Mouse (Mus musculus) MEL (cell line): ENCODE measurements around the gene Gm45808. TPM values are rescaled to one million over a fixed set of nuclear protein-coding genes. Genes with fewer than 3 reads are reported as not detected.
A peak's percentile ranks its signal among the peaks of the same experiment; 100 is the strongest.

Experiments
- DNase-seq: peaks from one replicate; pipeline ENCODE4 v3.0.0; 2011; ENCODE audit warnings: low read depth, low spot score
- H3K27ac ChIP-seq: 2 replicates; pipeline ENCODE4 v1.5.1; 2012; ENCODE audit warnings: low read depth, mild to moderate bottlenecking, control low read depth, low read length, moderate library complexity; ENCODE audit not compliant: control insufficient read depth
- H3K27me3 ChIP-seq, 2 experiments: fragments of 150-350 bp in 1 of 2; sonication (generic) in 1 of 2; 2 replicates each; pipeline ENCODE4 v1.6.1; 2012; ENCODE audit warnings: low read length in 2 of 2, mild to moderate bottlenecking in 2 of 2, improper control_type of control experiment in 1 of 2, moderate library complexity in 1 of 2; ENCODE audit not compliant: insufficient read depth in 2 of 2, control insufficient read depth in 1 of 2
- H3K36me3 ChIP-seq, 2 experiments: 2 replicates each; pipeline ENCODE4 v1.6.1; 2012 to 2014; ENCODE audit warnings: low read length in 2 of 2, improper control_type of control experiment in 1 of 2, inconsistent platforms in 1 of 2, mild to moderate bottlenecking in 1 of 2; ENCODE audit not compliant: insufficient read depth in 2 of 2, control insufficient read depth in 1 of 2
- H3K4me1 ChIP-seq, 2 experiments: fragments of 150-350 bp in 1 of 2; sonication (generic) in 1 of 2; 2 replicates each; pipeline ENCODE4 v1.6.1; 2012; ENCODE audit warnings: low read length in 2 of 2, improper control_type of control experiment in 1 of 2, mild to moderate bottlenecking in 1 of 2; ENCODE audit not compliant: insufficient read depth in 2 of 2, control insufficient read depth in 1 of 2
- H3K4me3 ChIP-seq, 2 experiments: fragments of 150-350 bp in 1 of 2; sonication (generic) in 1 of 2; 2 replicates each; pipeline ENCODE4 v1.5.1; 2012; ENCODE audit warnings: low read depth in 2 of 2, low read length in 2 of 2, mild to moderate bottlenecking in 2 of 2, moderate library complexity in 2 of 2, control low read depth in 1 of 2, improper control_type of control experiment in 1 of 2; ENCODE audit not compliant: control insufficient read depth in 1 of 2, insufficient read depth in 1 of 2
- H3K79me2 ChIP-seq: 2 replicates; pipeline ENCODE4 v1.6.1; 2012; ENCODE audit warnings: mild to moderate bottlenecking, low read length, moderate library complexity; ENCODE audit not compliant: control insufficient read depth, poor library complexity, insufficient read depth
- H3K9ac ChIP-seq: 2 replicates; pipeline ENCODE4 v1.6.1; 2012; ENCODE audit warnings: low read depth, mild to moderate bottlenecking, control low read depth, low read length, moderate library complexity; ENCODE audit not compliant: control insufficient read depth, poor library complexity, severe bottlenecking
- H3K9me3 ChIP-seq: fragments of 150-350 bp; sonication (generic); replicated peaks from 2 replicates; pipeline ENCODE4 v1.6.1; 2012; ENCODE audit warnings: mild to moderate bottlenecking, low read length, improper control_type of control experiment, moderate library complexity; ENCODE audit not compliant: insufficient read depth
- CHD1 ChIP-seq: IDR thresholded peaks from 2 replicates; pipeline ENCODE4 v1.6.1; 2012; ENCODE audit warnings: low read depth, mild to moderate bottlenecking, inconsistent platforms, low read length, improper control_type of control experiment
- CHD2 ChIP-seq: IDR thresholded peaks from 2 replicates; pipeline ENCODE4 v1.6.1; 2011; ENCODE audit warnings: low read length, improper control_type of control experiment
- E2F4 ChIP-seq: IDR thresholded peaks from 2 replicates; pipeline ENCODE4 v1.6.1; 2011; ENCODE audit warnings: low read depth, low read length, improper control_type of control experiment, borderline replicate concordance
- EP300 ChIP-seq, 2 experiments: IDR thresholded peaks; 2 replicates each; pipeline ENCODE4 v1.6.1; 2011; ENCODE audit warnings: improper control_type of control experiment in 2 of 2, low read length in 2 of 2, low read depth in 1 of 2, mild to moderate bottlenecking in 1 of 2
- ETS1 ChIP-seq: IDR thresholded peaks from 2 replicates; pipeline ENCODE4 v1.6.1; 2012; ENCODE audit warnings: low read depth, mild to moderate bottlenecking, inconsistent platforms, low read length, improper control_type of control experiment, moderate library complexity
- GABPA ChIP-seq: IDR thresholded peaks from 2 replicates; pipeline ENCODE4 v1.6.1; 2012; ENCODE audit warnings: low read depth, mild to moderate bottlenecking, inconsistent platforms, low read length, improper control_type of control experiment, moderate library complexity
- GATA1 ChIP-seq: IDR thresholded peaks from 2 replicates; pipeline ENCODE4 v1.6.1; 2011; ENCODE audit warnings: low read depth, low read length, improper control_type of control experiment
- HCFC1 ChIP-seq: IDR thresholded peaks from 2 replicates; pipeline ENCODE4 v1.6.1; 2012; ENCODE audit warnings: low read depth, mild to moderate bottlenecking, inconsistent platforms, low read length, improper control_type of control experiment, moderate library complexity
- JUND ChIP-seq: IDR thresholded peaks from 2 replicates; pipeline ENCODE4 v1.6.1; 2011; ENCODE audit warnings: low read depth, mild to moderate bottlenecking, improper control_type of control experiment, low read length
- KAT2A ChIP-seq: conservative IDR thresholded peaks from 2 replicates; pipeline ENCODE4 v1.6.1; 2012; ENCODE audit warnings: low read depth, low read length, improper control_type of control experiment, inconsistent platforms
- MAFK ChIP-seq: IDR thresholded peaks from 2 replicates; pipeline ENCODE4 v1.6.1; 2011; ENCODE audit warnings: low read depth, mild to moderate bottlenecking, low read length, improper control_type of control experiment, borderline replicate concordance
- MAX ChIP-seq: IDR thresholded peaks from 2 replicates; pipeline ENCODE4 v1.6.1; 2011; ENCODE audit warnings: low read length, improper control_type of control experiment
- MAZ ChIP-seq: IDR thresholded peaks from 2 replicates; pipeline ENCODE4 v1.6.1; 2012; ENCODE audit warnings: low read depth, mild to moderate bottlenecking, inconsistent platforms, low read length, improper control_type of control experiment
- MEF2A ChIP-seq: IDR thresholded peaks from 2 replicates; pipeline ENCODE4 v1.6.1; 2014; ENCODE audit warnings: low read depth, mild to moderate bottlenecking, inconsistent platforms, low read length, improper control_type of control experiment; ENCODE audit not compliant: poor library complexity, insufficient replicate concordance, severe bottlenecking; ENCODE audit errors: extremely low read depth
- MXI1 ChIP-seq: IDR thresholded peaks from 2 replicates; pipeline ENCODE4 v1.6.1; 2011; ENCODE audit warnings: mild to moderate bottlenecking, low read depth, low read length, improper control_type of control experiment
- MYB ChIP-seq: IDR thresholded peaks from 2 replicates; pipeline ENCODE4 v1.6.1; 2011; ENCODE audit warnings: mild to moderate bottlenecking, low read depth, low read length, improper control_type of control experiment
- MYC ChIP-seq: IDR thresholded peaks from 2 replicates; pipeline ENCODE4 v1.6.1; 2011; ENCODE audit warnings: low read depth, mild to moderate bottlenecking, low read length, improper control_type of control experiment, moderate library complexity
- NELFE ChIP-seq: IDR thresholded peaks from 2 replicates; pipeline ENCODE4 v1.6.1; 2011; ENCODE audit warnings: low read depth, low read length, improper control_type of control experiment
- NRF1 ChIP-seq: IDR thresholded peaks from 2 replicates; pipeline ENCODE4 v1.6.1; 2014; ENCODE audit warnings: low read depth, mild to moderate bottlenecking, inconsistent platforms, low read length, improper control_type of control experiment, moderate library complexity; ENCODE audit not compliant: poor library complexity, insufficient read depth, severe bottlenecking
- POLR2A ChIP-seq, 2 experiments: IDR thresholded peaks; 2 replicates each; pipeline ENCODE4 v1.6.1; 2011 to 2012; ENCODE audit warnings: low read length in 2 of 2, mild to moderate bottlenecking in 2 of 2, control low read depth in 1 of 2, improper control_type of control experiment in 1 of 2, low read depth in 1 of 2, moderate library complexity in 1 of 2; ENCODE audit not compliant: control insufficient read depth in 1 of 2, insufficient read depth in 1 of 2, poor library complexity in 1 of 2
- POLR2AphosphoS2 ChIP-seq: IDR thresholded peaks from 2 replicates; pipeline ENCODE4 v1.6.1; 2011; ENCODE audit warnings: low read length, improper control_type of control experiment
- POLR2AphosphoS5 ChIP-seq: IDR thresholded peaks from 2 replicates; pipeline ENCODE4 v1.6.1; 2012; ENCODE audit warnings: low read depth, borderline replicate concordance, mild to moderate bottlenecking, inconsistent platforms, low read length, moderate library complexity, mixed read lengths
- RAD21 ChIP-seq: IDR thresholded peaks from 2 replicates; pipeline ENCODE4 v1.6.1; 2011; ENCODE audit warnings: mild to moderate bottlenecking, low read depth, low read length, improper control_type of control experiment
- RCOR1 ChIP-seq: IDR thresholded peaks from 2 replicates; pipeline ENCODE4 v1.6.1; 2012; ENCODE audit warnings: low read depth, mild to moderate bottlenecking, inconsistent platforms, low read length, improper control_type of control experiment
- SIN3A ChIP-seq: IDR thresholded peaks from 2 replicates; pipeline ENCODE4 v1.6.1; 2012; ENCODE audit warnings: low read length, improper control_type of control experiment, inconsistent platforms
- TAL1 ChIP-seq: IDR thresholded peaks from 2 replicates; pipeline ENCODE4 v1.6.1; 2012; ENCODE audit warnings: mild to moderate bottlenecking, inconsistent platforms, low read length, moderate library complexity, mixed read lengths
- TBP ChIP-seq: IDR thresholded peaks from 2 replicates; pipeline ENCODE4 v1.8.0; 2011; ENCODE audit warnings: low read depth, low read length, improper control_type of control experiment
- TCF12 ChIP-seq: IDR thresholded peaks from 2 replicates; pipeline ENCODE4 v1.6.1; 2014; ENCODE audit warnings: low read depth, mild to moderate bottlenecking, inconsistent platforms, low read length, improper control_type of control experiment, moderate library complexity
- UBTF ChIP-seq: IDR thresholded peaks from 2 replicates; pipeline ENCODE4 v1.6.1; 2012; ENCODE audit warnings: low read depth, mild to moderate bottlenecking, inconsistent platforms, low read length, improper control_type of control experiment, moderate library complexity, borderline replicate concordance; ENCODE audit not compliant: insufficient read depth
- USF1 ChIP-seq: IDR thresholded peaks from 2 replicates; pipeline ENCODE4 v1.6.1; 2014; ENCODE audit warnings: low read depth, mild to moderate bottlenecking, inconsistent platforms, low read length, improper control_type of control experiment, moderate library complexity
- USF2 ChIP-seq, 2 experiments: IDR thresholded peaks; 2 replicates each; pipeline ENCODE4 v1.6.1; 2011 to 2012; ENCODE audit warnings: improper control_type of control experiment in 2 of 2, low read length in 2 of 2, borderline replicate concordance in 1 of 2, inconsistent platforms in 1 of 2, low read depth in 1 of 2, mild to moderate bottlenecking in 1 of 2; ENCODE audit not compliant: insufficient read depth in 1 of 2
- ZC3H11A ChIP-seq: IDR thresholded peaks from 2 replicates; pipeline ENCODE4 v1.6.1; 2012; ENCODE audit warnings: low read depth, mild to moderate bottlenecking, inconsistent platforms, low read length, improper control_type of control experiment
- ZKSCAN1 ChIP-seq: IDR thresholded peaks from 2 replicates; pipeline ENCODE4 v1.6.1; 2012; ENCODE audit warnings: low read depth, mild to moderate bottlenecking, inconsistent platforms, low read length, improper control_type of control experiment, moderate library complexity
- ZMIZ1 ChIP-seq: IDR thresholded peaks from 2 replicates; pipeline ENCODE4 v1.6.1; 2012; ENCODE audit warnings: low read depth, mild to moderate bottlenecking, inconsistent platforms, low read length, improper control_type of control experiment, moderate library complexity
- ZNF384 ChIP-seq: IDR thresholded peaks from 2 replicates; pipeline ENCODE4 v1.6.1; 2012; ENCODE audit warnings: low read depth, mild to moderate bottlenecking, inconsistent platforms, low read length, improper control_type of control experiment
- polyA plus RNA-seq, 2 experiments: library from polyadenylated mRNA; stranded (reverse) in 1 of 2; unstranded in 1 of 2; fragments of >175 nt in 1 of 2; fragments of >200 nt in 1 of 2; gene quantifications; 2 replicates each; pipeline versions ENCODE4 v1.2.1 to v1.2.4; 2012; ENCODE audit warnings: low replicate concordance in 2 of 2, low read depth in 1 of 2; ENCODE audit not compliant: insufficient read length in 2 of 2, insufficient read depth in 1 of 2, missing spikeins in 1 of 2
- total RNA-seq: library from RNA; depleted of rRNA; stranded (reverse); fragments of 300-350 nt; gene quantifications from 2 replicates; pipeline ENCODE4 v1.2.3, GENCODE M21; 2012

The Gm45808 gene
- total and polyA plus RNA-seq, 3 experiments, result not detected

GRCm38 (mm10) chr7:45475291-45475969 lies 11.2 kb downstream of the Gm45808 start:
- Histone ChIP-seq H3K36me3 (peaks cover 0 to 13% of the 10 kb centered on the region in 2 experiments; a peak in 2 of 4 replicates), H3K27ac (peak overlapping the region; percentile 67), H3K9ac (peak overlapping the region; percentile 72), H3K9me3 (no peaks in the 10 kb centered on the region), H3K4me3 (peak overlapping the region; percentile 70 to 76), H3K4me1 (peaks cover 5 to 25% of the 10 kb centered on the region in 2 experiments; a peak in 3 of 4 replicates), H3K79me2 (peaks cover 3% of the 10 kb centered on the region; the same call in 1 of the 2 replicates), H3K27me3 (no peaks in the 10 kb centered on the region)
- peak; percentile 91 for DNase-seq
- TF ChIP-seq POLR2A (IDR thresholded peaks at IDR 0.05; ENCODE audit: control insufficient read depth in 1 of 2, insufficient read depth in 1 of 2, low read depth in 1 of 2, low read length in 2 of 2, poor library complexity in 1 of 2), result peak; percentile 59 to 88; a peak in 3 of 4 replicates
- TF ChIP-seq CHD1, result no peak
- TF ChIP-seq EP300 (IDR thresholded peaks at IDR 0.05; ENCODE audit: low read depth in 1 of 2, low read length in 2 of 2), result 0 out of 4 replicates have a peak, but pooled peaks of 1 of the 2 experiments have one; percentile 8
- no peak for TF ChIP-seq USF2 (IDR thresholded peaks at IDR 0.05; ENCODE audit: borderline replicate concordance in 1 of 2, insufficient read depth in 1 of 2, low read depth in 1 of 2, low read length in 2 of 2)
- 0 out of 2 replicates have a peak, but pooled peaks have one; percentile 12 for TF ChIP-seq ZNF384
- TF ChIP-seq MAZ, result no peak
- no peak; the same call in 1 of the 2 replicates for TF ChIP-seq ETS1
- no peak for TF ChIP-seq MYB
- no peak for TF ChIP-seq MEF2A
- no peak for TF ChIP-seq JUND
- peak; percentile 89 for TF ChIP-seq POLR2AphosphoS2
- no peak for TF ChIP-seq RCOR1
- no peak for TF ChIP-seq CHD2
- TF ChIP-seq MAFK, result no peak
- TF ChIP-seq TCF12, result peak; percentile 28; the same call in 1 of the 2 replicates
- no peak for TF ChIP-seq ZC3H11A
- no peak; the same call in 1 of the 2 replicates for TF ChIP-seq MYC
- TF ChIP-seq HCFC1, result peak; percentile 97
- TF ChIP-seq KAT2A, result peak; percentile 77
- no peak for TF ChIP-seq POLR2AphosphoS5
- peak; percentile 89 for TF ChIP-seq TBP
- TF ChIP-seq TAL1, result no peak
- TF ChIP-seq MXI1, result peak; percentile 73
- peak; percentile 68 for TF ChIP-seq MAX
- TF ChIP-seq RAD21, result no peak
- TF ChIP-seq NELFE, result peak; percentile 80
- TF ChIP-seq E2F4, result no peak
- no peak for TF ChIP-seq UBTF
- peak; percentile 38; the same call in 1 of the 2 replicates for TF ChIP-seq USF1
- no peak for TF ChIP-seq GABPA
- TF ChIP-seq SIN3A, result peak; percentile 84
- no peak; the same call in 1 of the 2 replicates for TF ChIP-seq GATA1
- TF ChIP-seq ZMIZ1, result no peak; the same call in 1 of the 2 replicates
- no peak for TF ChIP-seq ZKSCAN1
- TF ChIP-seq NRF1, result 0 out of 2 replicates have a peak, but pooled peaks have one; percentile 13
